Mouse (Mus musculus) heart, postnatal 0 days (tissue): Measurements from ENCODE around the gene Aph1c.

ENCODE experiments used
- CTCF ChIP-seq: IDR thresholded peaks from 2 replicates; pipeline ENCODE4 v1.5.1; 2016; ENCODE audit warnings: antibody characterized with exemption, control low read depth, low read depth
- EP300 ChIP-seq: IDR thresholded peaks from 2 replicates; pipeline ENCODE4 v1.6.1; 2016; ENCODE audit warnings: antibody characterized with exemption, low read depth

GRCm38 (mm10) chr9:66813392-66813791, 21.1 kb downstream of the Aph1c start:
- TF ChIP-seq CTCF, result no peak
- TF ChIP-seq EP300, result no peak
